Mouse (Mus musculus): ENCODE results near the gene Gm10944.

The Gm10944 gene

GRCm38 (mm10) chr10:10681048-10681447 is at the start of gene Gm10944:
Gene Gm10944 (plus strand): TSS chr10:10681348.
- no peak for DNase-seq

- DNase-seq, result no peak
These were observed 25.2 kb upstream of the Gm10944 start for GRCm38 (mm10) chr10:10655991-10656390.

- no peak for DNase-seq
These were observed 24.5 kb upstream of the Gm10944 start for GRCm38 (mm10) chr10:10656621-10657020.

- no peak for DNase-seq
These were observed 22.0 kb upstream of the Gm10944 start for GRCm38 (mm10) chr10:10659161-10659560.

GRCm38 (mm10) chr10:10659976-10660375 is 21.2 kb upstream of the Gm10944 start:
- no peak for DNase-seq

GRCm38 (mm10) chr10:10688907-10689667 is 7.9 kb downstream of the Gm10944 start:
- no peak for DNase-seq

GRCm38 (mm10) chr10:10689668-10690223 is 8.6 kb downstream of the Gm10944 start:
- DNase-seq, result no peak

GRCm38 (mm10) chr10:10697497-10697896 is 16.3 kb downstream of the Gm10944 start:
- no peak for DNase-seq

GRCm38 (mm10) chr10:10700903-10701302 is 19.8 kb downstream of the Gm10944 start:
- no peak for DNase-seq

- no peak for DNase-seq
These were observed 20.2 kb downstream of the Gm10944 start for GRCm38 (mm10) chr10:10701326-10701725.

- no peak for DNase-seq
These were observed 26.9 kb downstream of the Gm10944 start for GRCm38 (mm10) chr10:10708031-10708430.

GRCm38 (mm10) chr10:10710359-10710758 is 29.2 kb downstream of the Gm10944 start:
- DNase-seq, result no peak

- DNase-seq, result no peak
These were observed 29.7 kb downstream of the Gm10944 start for GRCm38 (mm10) chr10:10710837-10711236.

- DNase-seq, result no peak
These were observed 45.4 kb downstream of the Gm10944 start for GRCm38 (mm10) chr10:10726501-10726900.
